In genomic region chr11:17680998-17681397, GRCm38 (mm10) we compare ENCODE assay signal across 13 mouse cellular contexts.
"Had no signal": no experiment of that assay in that cellular context is flagged by ENCODE, and none has a peak within 500 bp of the region (broad histone marks: within the 10 kb centered on the region; RNA-seq: fewer than 3 reads in every experiment).

No protein-coding gene starts in this region.

- DNase-seq: kidney, postnatal 10 days; kidney, postnatal 4 days; left cerebral cortex, postnatal 4 days; lung, adult 18-20 months; lung, postnatal 36 days; right cerebral cortex, postnatal 14 days; thymus, adult 2 months; thymus, postnatal 25 days had no signal

- H3K36me3 ChIP-seq: limb, embryonic 13.5 days; stomach, embryonic 15.5 days had no signal

- H3K4me2 ChIP-seq: limb, embryonic 13.5 days; midbrain, embryonic 11.5 days; stomach, embryonic 15.5 days had no signal

- H3K27me3 ChIP-seq: limb, embryonic 13.5 days; megakaryocyte, embryonic 14.5 days; stomach, embryonic 15.5 days had no signal

- H3K4me3 ChIP-seq: layer of hippocampus, adult 2 months; limb, embryonic 13.5 days; megakaryocyte, embryonic 14.5 days; stomach, embryonic 15.5 days had no signal
